Mouse (Mus musculus) urinary bladder, postnatal 0 days (tissue): Measurements from ENCODE around the gene Cul4b. TPM values are rescaled to one million over a fixed set of nuclear protein-coding genes. Genes with fewer than 3 reads are reported as not detected.

Source experiments
- polyA plus RNA-seq: library from polyadenylated mRNA; unstranded; fragments of >200 nt; fragmentation: Nextera tagmentation; extraction: Ambion mirVana; gene quantifications from 2 replicates; pipeline ENCODE4 v1.2.1, GENCODE M21; 2015

The Cul4b gene
- 12.6 and 15.2 TPM in 2 replicates for polyA plus RNA-seq

DNA sequence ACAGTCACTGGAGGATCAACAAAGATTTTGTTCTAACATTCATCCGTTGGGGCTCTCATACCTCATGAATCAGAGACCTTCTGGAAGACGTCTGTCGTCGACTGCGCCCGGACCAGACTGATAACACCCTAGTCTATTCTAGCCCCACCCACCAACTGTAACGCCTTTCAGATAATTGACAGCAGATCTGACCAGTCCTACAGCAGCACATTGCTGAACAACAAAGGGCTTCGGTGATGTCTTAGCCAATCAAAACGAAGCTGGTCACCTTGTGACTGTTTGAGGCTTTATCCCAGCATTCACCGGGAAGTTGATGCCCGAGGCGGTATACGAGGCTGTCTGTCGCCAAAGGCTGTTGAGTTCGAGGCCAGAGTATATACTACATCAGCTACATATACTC lies at the start of gene Cul4b:
Cul4b (minus strand) TSS at position 119 of the 400 bp plus-strand sequence.

DNA sequence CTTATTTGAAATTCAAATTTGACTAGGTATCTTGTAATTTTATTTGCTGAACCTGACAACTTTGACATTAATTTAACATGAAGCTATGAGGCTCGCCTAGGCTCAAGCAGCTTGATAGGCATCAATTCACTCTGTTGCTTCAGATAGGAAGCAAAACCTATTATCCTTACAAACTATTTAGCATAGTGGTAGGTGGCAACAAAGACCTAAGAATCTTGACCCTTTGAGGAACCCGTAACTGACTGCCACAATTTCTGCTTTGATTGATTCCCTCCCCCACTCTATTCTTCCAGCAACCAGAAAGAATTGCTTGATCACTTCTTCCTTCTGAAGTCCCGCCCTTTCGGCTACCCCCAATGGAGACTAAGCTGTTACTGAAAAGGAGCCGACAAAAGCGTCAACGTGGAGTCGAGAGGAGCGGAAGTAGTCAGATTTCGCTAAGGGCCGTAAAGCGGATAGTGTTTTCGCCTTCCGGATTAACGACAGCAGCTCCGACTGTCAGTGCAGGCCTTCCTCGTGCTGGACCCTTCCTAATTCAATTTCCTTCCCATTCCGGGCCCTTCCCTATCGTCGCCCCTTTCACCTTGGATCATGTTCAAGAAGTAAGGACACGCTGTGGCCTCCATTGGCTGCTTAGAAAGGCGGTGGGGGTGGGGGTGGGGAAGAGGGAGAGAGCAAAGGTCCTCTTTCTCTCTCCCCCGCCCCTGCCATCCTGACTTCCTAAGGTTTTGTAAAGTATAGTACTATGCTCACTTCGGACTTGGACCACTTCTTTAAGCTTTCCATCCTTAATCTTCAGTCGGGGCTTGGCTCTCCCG lies 24.4 kb upstream of the Cul4b start, which contains the start of gene Mcts1:
Mcts1 (plus strand) TSS at position 402 of the 818 bp plus-strand sequence.

Other genes starting within 250 kb of the Cul4b start
- gene Lamp2, start 119.7 kb downstream of the Cul4b start, polyA plus RNA-seq: 141 and 143 TPM in 2 replicates
- gene Mcts1, start 24.4 kb upstream of the Cul4b start, polyA plus RNA-seq: 106 and 121 TPM in 2 replicates
- 27.1 and 34.4 TPM in 2 replicates for gene C1galt1c1, start 58.9 kb upstream of the Cul4b start, polyA plus RNA-seq
- not detected in 2 replicates for gene 6030498E09Rik, start 196.5 kb upstream of the Cul4b start, polyA plus RNA-seq